Mouse (Mus musculus) cortical plate, adult 2 months (tissue): ENCODE data around the gene Sept7.

Experiments
- CTCF ChIP-seq: fragments of 200-500 bp; IDR thresholded peaks from 2 replicates; pipeline ENCODE4 v1.5.1; 2011; ENCODE audit warnings: mild to moderate bottlenecking, control low read depth, low read length; ENCODE audit not compliant: insufficient read depth; ENCODE audit errors: extremely low read depth
- POLR2A ChIP-seq: fragments of 200-500 bp; IDR thresholded peaks from 2 replicates; pipeline ENCODE4 v1.6.1; 2011; ENCODE audit warnings: mild to moderate bottlenecking, low read length, control low read depth; ENCODE audit not compliant: insufficient read depth; ENCODE audit errors: extremely low read depth

DNA sequence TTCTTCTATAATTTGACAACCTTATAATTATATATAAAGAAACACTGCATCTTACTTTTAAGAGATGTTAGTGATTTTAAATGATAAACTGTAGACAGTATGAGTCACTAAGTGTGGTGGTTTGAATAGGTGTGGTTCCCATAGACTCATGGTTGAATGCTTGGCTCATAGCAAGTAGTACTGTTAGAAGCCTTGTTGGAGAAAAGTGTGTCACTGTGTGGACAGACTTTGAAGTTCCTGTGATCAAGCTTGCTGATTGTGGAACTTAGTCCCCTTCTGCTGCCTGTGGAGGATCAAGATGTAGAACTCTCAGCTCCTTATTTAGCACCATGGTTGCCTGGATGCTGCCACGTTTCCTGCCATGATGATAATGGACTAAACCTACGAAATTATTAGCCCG, 14.9 kb downstream of the Sept7 start:
- TF ChIP-seq CTCF (no peak), POLR2A (no peak)
